Mouse (Mus musculus): ENCODE results near the gene Rabep2. TPM values are rescaled to one million over a fixed set of nuclear protein-coding genes. Genes with fewer than 3 reads are reported as not detected.
A peak's percentile ranks its signal among the peaks of the same experiment; 100 is the strongest.
"Not testable (repeated sequence)": the region's sequence is repeated elsewhere in the genome, so short reads cannot be mapped to it uniquely, and the experiment has no call there.

Gene Rabep2
- polyA plus RNA-seq, 1 experiment: 17.6 TPM

DNA sequence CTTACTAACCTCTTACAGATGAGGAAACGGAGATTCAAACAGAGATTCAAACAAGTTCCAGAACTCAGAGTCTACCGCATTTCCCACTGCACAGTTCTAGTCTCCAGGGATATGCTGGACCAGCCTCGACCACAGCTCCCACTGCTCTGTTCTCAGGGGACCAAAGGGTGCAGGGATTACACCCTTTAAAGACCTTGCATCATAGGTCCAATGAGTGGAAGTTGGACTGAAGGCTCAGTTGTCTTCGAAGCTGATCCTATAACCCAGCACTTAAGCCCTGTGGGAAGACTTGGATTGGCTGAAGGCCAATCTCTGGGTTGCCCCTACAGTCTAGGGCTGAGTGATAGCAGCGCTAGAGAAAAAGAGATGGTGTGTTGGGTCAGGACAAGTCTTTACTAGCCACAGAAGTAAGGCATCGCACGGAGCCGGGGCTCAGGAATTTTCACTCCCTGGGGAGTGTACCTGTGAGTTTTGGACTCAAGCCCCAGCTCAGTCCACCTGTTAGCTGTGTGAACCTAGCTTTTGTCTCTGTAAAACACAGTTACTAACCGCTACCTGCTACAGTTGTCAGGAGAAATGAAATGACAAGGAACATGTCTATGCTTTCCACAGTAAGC lies 45.0 kb downstream of the Rabep2 start:
- H3K4me3 ChIP-seq (ENCODE audit: control insufficient read depth, low read depth, low read length): peak overlapping the region; percentile 89
- TF ChIP-seq CTCF (IDR thresholded peaks at IDR 0.05; ENCODE audit: control insufficient read depth, insufficient read depth, insufficient replicate concordance, low read depth, low read length) (no peak), POLR2A (IDR thresholded peaks at IDR 0.05; ENCODE audit: control insufficient read depth, low read depth, low read length) (no peak)
- peaks cover 3% of the 10 kb centered on the region for H3K4me1 ChIP-seq (ENCODE audit: control insufficient read depth, insufficient read depth, low read length)
- peaks cover 2% of the 10 kb centered on the region for H3K36me3 ChIP-seq (ENCODE audit: control insufficient read depth, insufficient read depth, low read length)
- H3K27ac ChIP-seq (ENCODE audit: control insufficient read depth, insufficient read depth, low read depth, low read length): no peak overlapping the region
- no peaks in the 10 kb centered on the region for H3K27me3 ChIP-seq (ENCODE audit: control insufficient read depth, insufficient read depth, low read length)

DNA sequence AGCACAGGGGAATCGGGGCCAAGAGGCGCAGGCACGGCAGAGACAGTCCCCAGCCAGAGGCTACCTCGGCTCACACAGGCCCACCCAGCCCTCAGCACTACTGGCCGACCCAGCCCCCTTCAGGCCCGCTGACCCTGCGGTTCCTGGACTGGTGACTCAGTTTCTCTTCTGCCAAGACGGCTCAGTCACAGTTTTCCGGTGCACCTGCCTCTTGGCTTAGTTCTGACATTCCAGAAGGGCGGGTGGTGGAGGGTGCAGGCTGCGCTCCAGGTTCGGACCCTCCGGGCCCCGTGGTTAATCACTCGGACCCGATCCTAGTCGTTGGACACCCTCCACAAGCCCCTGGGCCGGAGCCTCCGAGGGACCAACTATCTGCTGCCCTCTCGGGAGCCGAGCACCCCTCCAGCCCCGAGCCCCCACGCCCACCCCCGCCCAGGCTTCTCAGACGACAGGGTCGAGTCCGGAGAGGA lies 46.0 kb downstream of the Rabep2 start:
- Histone ChIP-seq H3K27ac (ENCODE audit: control insufficient read depth, insufficient read depth, low read depth, low read length) (peak overlapping the region; percentile 94), H3K27me3 (ENCODE audit: control insufficient read depth, insufficient read depth, low read length) (no peaks in the 10 kb centered on the region), H3K4me3 (ENCODE audit: control insufficient read depth, low read depth, low read length) (peak overlapping the region; percentile 89), H3K36me3 (ENCODE audit: control insufficient read depth, insufficient read depth, low read length) (no peaks in the 10 kb centered on the region; the same call in none of the 2 replicates), H3K4me1 (ENCODE audit: control insufficient read depth, insufficient read depth, low read length) (peaks cover 3% of the 10 kb centered on the region)
- TF ChIP-seq POLR2A (IDR thresholded peaks at IDR 0.05; ENCODE audit: control insufficient read depth, low read depth, low read length): no peak
- TF ChIP-seq CTCF (IDR thresholded peaks at IDR 0.05; ENCODE audit: control insufficient read depth, insufficient read depth, insufficient replicate concordance, low read depth, low read length): no peak

DNA sequence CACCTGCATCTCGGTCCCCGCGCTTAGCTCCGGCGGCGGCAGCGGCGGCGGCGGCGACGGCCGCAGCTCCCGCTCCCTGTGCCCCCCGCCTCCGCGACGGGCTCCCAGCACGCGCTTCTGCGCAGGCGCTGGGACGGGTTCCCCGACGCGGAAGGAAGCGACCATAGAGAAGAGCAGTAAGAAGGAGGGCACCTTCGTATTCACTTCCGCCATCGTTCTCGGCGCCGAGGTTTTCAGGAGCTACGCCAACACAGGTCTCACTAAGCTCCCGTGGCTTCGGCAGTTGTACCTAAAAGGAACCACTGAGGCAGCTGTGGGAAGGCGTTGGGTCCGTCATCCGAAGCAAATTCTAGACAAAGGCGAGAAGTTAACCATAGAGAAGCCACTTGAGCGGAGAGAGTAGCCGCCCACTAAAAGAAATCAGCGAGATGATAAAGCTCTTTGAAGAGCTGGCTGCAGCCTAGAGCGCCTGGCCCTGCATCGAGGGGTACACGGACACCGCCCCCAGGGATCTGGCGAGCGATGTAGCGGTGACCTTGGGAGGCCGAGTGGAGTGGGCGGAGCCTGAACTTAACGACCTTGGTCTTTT lies 46.5 kb downstream of the Rabep2 start, which contains the start of gene Sh2b1:
Gene Sh2b1, minus strand, starts transcription at position 432 of the 589 bp plus-strand sequence.
- Histone ChIP-seq H3K27ac (ENCODE audit: control insufficient read depth, insufficient read depth, low read depth, low read length) (peak within 1 kb of the TSS; percentile 94), H3K4me3 (ENCODE audit: control insufficient read depth, low read depth, low read length) (peak within 1 kb of the TSS; percentile 89), H3K27me3 (ENCODE audit: control insufficient read depth, insufficient read depth, low read length) (no peaks in the 10 kb centered on the region), H3K4me1 (ENCODE audit: control insufficient read depth, insufficient read depth, low read length) (peaks cover 3% of the 10 kb centered on the region), H3K36me3 (ENCODE audit: control insufficient read depth, insufficient read depth, low read length) (no peaks in the 10 kb centered on the region; the same call in none of the 2 replicates)
- TF ChIP-seq CTCF (IDR thresholded peaks at IDR 0.05; ENCODE audit: control insufficient read depth, insufficient read depth, insufficient replicate concordance, low read depth, low read length): peak; percentile 3; the same call in 1 of the 2 replicates
- TF ChIP-seq POLR2A (IDR thresholded peaks at IDR 0.05; ENCODE audit: control insufficient read depth, low read depth, low read length): peak; percentile 43

DNA sequence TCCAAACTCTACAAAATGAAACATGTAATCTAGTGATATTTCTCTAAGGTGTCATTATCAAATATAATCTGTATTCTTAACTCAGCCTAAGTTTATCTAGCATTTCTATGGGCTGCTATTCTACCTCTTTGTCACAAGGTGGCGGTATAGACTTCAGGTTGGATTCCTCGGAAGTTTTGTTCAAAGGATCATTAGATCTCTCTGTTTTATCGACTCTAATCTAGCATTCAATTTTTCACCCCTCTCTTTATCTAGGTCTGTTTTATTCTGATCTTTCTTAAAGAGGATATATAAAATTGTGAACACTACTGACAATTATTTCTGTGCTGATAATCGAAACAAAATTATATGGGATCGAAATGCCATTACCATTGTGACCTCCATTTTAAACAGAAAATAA lies 53.1 kb downstream of the Rabep2 start:
- H3K27ac ChIP-seq (ENCODE audit: control insufficient read depth, insufficient read depth, low read depth, low read length): no peak overlapping the region
- H3K4me3 ChIP-seq (ENCODE audit: control insufficient read depth, low read depth, low read length): no peak overlapping the region
- peaks cover 5% of the 10 kb centered on the region for H3K4me1 ChIP-seq (ENCODE audit: control insufficient read depth, insufficient read depth, low read length)
- no peaks in the 10 kb centered on the region; the same call in 1 of the 2 replicates for H3K36me3 ChIP-seq (ENCODE audit: control insufficient read depth, insufficient read depth, low read length)
- TF ChIP-seq POLR2A (IDR thresholded peaks at IDR 0.05; ENCODE audit: control insufficient read depth, low read depth, low read length) (no peak), CTCF (IDR thresholded peaks at IDR 0.05; ENCODE audit: control insufficient read depth, insufficient read depth, insufficient replicate concordance, low read depth, low read length) (no peak)
- H3K27me3 ChIP-seq (ENCODE audit: control insufficient read depth, insufficient read depth, low read length): no peaks in the 10 kb centered on the region

- Histone ChIP-seq H3K36me3 (ENCODE audit: control insufficient read depth, insufficient read depth, low read length) (no peaks in the 10 kb centered on the region; the same call in 1 of the 2 replicates), H3K4me3 (ENCODE audit: control insufficient read depth, low read depth, low read length) (peak overlapping the region; percentile 61; the same call in 1 of the 2 replicates), H3K27ac (ENCODE audit: control insufficient read depth, insufficient read depth, low read depth, low read length) (peak overlapping the region; percentile 56), H3K27me3 (ENCODE audit: control insufficient read depth, insufficient read depth, low read length) (no peaks in the 10 kb centered on the region), H3K4me1 (ENCODE audit: control insufficient read depth, insufficient read depth, low read length) (peaks cover 7% of the 10 kb centered on the region)
- TF ChIP-seq CTCF (IDR thresholded peaks at IDR 0.05; ENCODE audit: control insufficient read depth, insufficient read depth, insufficient replicate concordance, low read depth, low read length) (no peak), POLR2A (IDR thresholded peaks at IDR 0.05; ENCODE audit: control insufficient read depth, low read depth, low read length) (peak; percentile 7; the same call in 1 of the 2 replicates)
These were observed 53.9 kb downstream of the Rabep2 start for GRCm38 (mm10) chr7:126482392-126482871.

- H3K4me1 ChIP-seq (ENCODE audit: control insufficient read depth, insufficient read depth, low read length): peaks cover 13% of the 10 kb centered on the region
- H3K27ac ChIP-seq (ENCODE audit: control insufficient read depth, insufficient read depth, low read depth, low read length): peak within 1 kb of the TSS; percentile 95
- H3K36me3 ChIP-seq (ENCODE audit: control insufficient read depth, insufficient read depth, low read length): no peaks in the 10 kb centered on the region; the same call in 1 of the 2 replicates
- H3K27me3 ChIP-seq (ENCODE audit: control insufficient read depth, insufficient read depth, low read length): no peaks in the 10 kb centered on the region
- peak; percentile 68 for TF ChIP-seq POLR2A (IDR thresholded peaks at IDR 0.05; ENCODE audit: control insufficient read depth, low read depth, low read length)
- no peak for TF ChIP-seq CTCF (IDR thresholded peaks at IDR 0.05; ENCODE audit: control insufficient read depth, insufficient read depth, insufficient replicate concordance, low read depth, low read length)
- H3K4me3 ChIP-seq (ENCODE audit: control insufficient read depth, low read depth, low read length): peak within 1 kb of the TSS; percentile 96
These were observed 58.5 kb downstream of the Rabep2 start, which contains the start of gene Tufm for GRCm38 (mm10) chr7:126487052-126487483. Gene Tufm (plus strand): TSS chr7:126487361.

- peak overlapping the region; percentile 73 for H3K27ac ChIP-seq (ENCODE audit: control insufficient read depth, insufficient read depth, low read depth, low read length)
- not testable (repeated sequence) for H3K36me3 ChIP-seq (ENCODE audit: control insufficient read depth, insufficient read depth, low read length); H3K27me3 ChIP-seq (ENCODE audit: control insufficient read depth, insufficient read depth, low read length)
These were observed 59.2 kb downstream of the Rabep2 start for GRCm38 (mm10) chr7:126487617-126488385.

More at GRCm38 (mm10) chr7:126487617-126488385, 59.2 kb downstream of the Rabep2 start:
- not testable (repeated sequence) for H3K4me1 ChIP-seq (ENCODE audit: control insufficient read depth, insufficient read depth, low read length)
- peak overlapping the region; percentile 96 for H3K4me3 ChIP-seq (ENCODE audit: control insufficient read depth, low read depth, low read length)
